Mouse (Mus musculus): ENCODE data around the gene Mrpl53.

The Mrpl53 gene

DNA sequence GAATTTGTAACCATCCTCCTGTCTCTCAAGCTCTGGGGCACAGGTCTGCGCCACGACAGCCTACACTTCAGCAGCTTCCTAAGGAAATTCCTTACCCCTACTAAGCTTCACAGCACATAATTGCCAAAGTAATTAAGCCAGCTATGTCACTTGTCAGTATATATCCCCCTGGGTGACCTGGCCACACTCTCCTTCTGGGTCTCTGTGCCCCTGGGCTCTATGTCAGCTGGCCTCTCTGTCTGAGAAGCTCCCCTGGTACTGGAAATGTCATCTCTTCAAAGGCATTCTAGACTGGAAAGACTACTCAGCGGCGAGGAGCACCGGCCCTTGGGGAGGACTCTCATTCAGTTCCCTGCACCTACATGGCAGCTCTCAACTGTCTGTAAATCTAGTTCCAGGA is 14.1 kb downstream of the Mrpl53 start:
- peak; percentile 49 for DNase-seq

DNA sequence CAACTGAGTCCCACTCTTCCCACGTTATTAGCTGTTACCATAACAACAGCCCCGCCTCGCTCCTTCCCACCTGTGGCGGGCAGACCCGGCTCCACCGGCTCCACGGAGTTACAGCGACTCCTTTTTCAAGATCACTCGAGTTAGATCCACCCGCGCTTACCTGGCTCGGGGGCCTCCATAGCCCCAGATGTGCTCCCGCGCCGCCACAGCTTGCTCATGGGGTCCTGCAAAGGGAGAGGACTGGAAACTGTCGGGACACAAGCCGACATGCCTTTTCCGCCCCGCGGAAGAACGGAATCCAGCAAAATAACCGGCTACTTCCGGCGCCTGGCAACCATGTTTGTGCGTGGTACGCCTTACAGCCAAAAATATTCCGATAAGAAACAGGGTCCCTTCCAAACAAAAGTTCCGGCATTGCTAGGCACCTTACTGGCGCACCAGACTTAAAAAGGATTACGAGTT is 16.0 kb downstream of the Mrpl53 start:
- DNase-seq, result peak; percentile 90

DNA sequence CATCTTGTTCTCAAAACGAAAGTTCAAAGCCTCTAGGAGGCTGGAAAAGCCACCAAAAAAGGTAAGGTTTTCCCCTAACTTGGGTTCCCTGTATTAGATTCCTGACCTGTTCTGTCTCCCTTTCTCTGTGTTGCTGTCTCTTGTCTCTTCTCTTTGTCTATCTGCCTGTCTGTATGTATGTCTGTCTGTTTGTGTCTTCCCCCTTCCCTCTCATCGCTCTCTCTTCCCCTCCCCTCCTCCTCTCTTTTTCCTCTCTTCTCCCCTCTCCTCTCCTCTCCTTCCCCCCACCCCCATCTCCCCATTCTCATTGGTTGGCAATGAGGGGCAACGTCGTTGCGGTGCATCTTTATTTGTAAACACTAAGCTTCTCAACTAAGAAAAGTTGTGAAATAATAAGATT is 16.5 kb downstream of the Mrpl53 start, which contains the start of gene Ino80b:
Gene Ino80b, minus strand, starts transcription at position 101 of the 400 bp plus-strand sequence.
- DNase-seq, result no peak

DNA sequence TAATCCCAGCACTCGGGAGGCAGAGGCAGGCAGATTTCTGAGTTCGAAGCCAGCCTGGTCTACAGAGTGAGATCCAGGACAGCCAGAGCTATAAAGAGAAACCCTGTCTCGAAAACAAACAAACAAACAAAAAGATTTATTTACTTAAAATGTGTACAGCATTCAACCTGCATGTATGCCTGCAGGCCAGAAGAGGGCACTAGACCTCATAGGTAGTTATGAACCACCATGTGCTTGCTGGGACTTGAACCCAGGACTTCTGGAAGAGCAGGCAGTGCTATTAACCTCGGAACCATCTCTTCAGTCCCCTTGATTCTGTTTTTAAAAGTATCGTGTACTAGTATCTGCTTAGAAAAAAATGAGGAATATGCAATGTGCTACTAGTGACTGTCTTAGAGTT is 18.6 kb downstream of the Mrpl53 start:
- no peak for DNase-seq

DNA sequence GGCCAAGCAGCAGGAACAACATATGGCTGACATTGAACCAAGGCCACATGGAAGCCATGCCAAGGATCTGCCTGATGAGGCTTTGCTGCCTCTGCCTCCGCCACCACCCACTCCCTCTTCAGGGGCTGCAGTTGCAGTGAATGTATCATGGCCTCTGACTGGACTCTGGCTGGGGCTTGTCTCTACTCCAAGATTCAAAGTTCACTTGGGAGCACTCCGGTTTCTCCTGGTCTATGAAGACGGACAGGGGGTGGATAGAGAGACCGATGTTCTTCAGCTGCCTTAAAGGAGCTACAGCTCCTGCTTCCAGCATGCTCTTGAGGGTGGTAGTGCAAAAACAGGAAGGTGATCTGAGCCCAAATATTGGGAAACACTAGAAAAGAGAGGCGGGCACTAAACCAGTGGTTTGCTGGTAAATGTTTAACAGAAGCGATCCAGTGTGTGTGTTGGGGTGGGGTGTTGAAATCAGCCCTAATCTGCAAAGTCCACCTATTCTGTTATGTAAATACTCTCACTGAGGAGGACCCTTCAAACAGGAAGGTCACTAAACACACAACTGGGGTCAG is 22.7 kb downstream of the Mrpl53 start:
- no peak for DNase-seq

DNA sequence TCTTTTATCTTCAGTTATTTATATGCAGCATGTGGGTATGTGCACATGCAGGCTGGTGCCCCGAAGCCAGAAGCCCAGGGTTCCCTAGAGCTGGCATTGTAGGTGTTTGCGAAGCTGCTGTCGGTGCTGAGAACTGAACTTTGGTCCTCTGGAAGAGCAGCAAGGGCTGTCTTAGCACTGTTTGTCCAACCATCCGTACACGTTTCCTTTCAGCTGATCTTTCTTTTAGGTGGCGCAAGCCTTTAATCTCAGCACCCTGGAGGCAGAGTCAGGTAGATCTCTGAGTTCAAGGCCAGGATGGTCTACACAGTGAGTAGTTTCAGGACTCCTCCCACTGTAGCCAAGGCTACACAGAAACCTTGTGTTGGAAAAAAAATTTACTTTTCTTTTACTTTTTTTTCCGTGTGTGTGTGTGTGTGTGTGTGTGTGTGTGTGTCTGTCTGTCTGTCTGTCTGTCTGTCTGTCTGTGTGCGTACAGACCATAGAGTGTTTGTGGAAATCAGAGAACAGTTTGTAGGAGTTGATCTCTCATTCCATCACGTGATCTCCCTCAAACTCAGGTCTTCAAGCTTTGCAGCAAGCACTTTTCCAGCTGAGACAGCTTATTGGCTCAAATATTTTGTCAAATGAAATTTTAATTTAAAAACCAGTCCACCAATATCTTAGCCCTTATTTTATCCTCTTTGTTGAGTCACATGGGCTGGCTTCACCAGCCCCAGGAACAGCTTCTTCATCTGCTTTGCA is 23.5 kb downstream of the Mrpl53 start:
- DNase-seq, result no peak

DNA sequence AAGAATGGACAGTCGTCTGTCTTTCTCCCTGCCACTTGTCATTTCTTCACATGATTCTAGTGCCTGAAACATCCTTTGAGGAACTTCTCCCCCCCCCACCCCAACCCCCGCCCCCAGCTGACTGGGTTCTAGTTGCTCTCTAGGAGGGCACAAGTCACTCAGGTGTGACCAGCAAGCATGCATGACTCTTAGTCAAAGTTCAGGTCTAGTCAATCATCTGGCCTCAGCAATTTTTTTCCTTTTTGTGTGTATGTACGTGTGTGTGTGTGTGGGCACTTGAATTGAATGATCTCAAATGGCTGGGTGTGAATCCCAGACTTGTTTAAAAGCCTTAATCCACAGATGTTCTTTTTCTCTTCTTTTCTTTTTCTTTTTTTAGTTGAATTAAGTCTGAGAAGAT is 25.4 kb downstream of the Mrpl53 start:
- no peak for DNase-seq

DNA sequence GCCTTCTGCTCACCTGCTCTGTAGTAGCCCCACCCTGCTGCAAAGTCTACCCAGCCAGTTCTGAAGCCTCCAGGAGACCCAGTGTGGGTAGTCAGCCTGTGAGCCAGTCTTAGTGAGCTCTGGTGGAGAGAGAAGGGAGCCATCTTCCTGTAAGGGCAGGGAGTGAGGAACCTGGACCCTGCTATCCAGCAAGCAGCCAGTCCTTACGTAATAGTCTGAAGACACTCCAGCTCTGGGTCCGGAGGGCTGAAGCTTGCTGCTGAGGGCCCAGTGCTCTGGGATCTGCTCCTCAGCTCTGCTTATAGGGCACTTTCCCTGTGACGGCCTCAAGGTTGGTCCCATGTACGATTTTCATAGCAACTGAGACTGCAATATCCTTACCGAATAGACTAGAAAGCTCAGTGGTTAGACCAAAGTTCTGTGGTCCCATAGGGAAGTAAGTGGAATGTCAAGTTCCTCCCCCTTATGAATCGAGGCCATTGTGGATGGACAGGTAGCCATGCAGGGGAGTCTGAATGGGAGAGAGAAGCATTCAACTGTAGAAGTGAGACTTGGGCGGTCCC is 26.2 kb downstream of the Mrpl53 start, which contains the start of gene Rtkn:
Gene Rtkn, plus strand, starts transcription at position 513 of the 563 bp plus-strand sequence.
- DNase-seq, result no peak

DNA sequence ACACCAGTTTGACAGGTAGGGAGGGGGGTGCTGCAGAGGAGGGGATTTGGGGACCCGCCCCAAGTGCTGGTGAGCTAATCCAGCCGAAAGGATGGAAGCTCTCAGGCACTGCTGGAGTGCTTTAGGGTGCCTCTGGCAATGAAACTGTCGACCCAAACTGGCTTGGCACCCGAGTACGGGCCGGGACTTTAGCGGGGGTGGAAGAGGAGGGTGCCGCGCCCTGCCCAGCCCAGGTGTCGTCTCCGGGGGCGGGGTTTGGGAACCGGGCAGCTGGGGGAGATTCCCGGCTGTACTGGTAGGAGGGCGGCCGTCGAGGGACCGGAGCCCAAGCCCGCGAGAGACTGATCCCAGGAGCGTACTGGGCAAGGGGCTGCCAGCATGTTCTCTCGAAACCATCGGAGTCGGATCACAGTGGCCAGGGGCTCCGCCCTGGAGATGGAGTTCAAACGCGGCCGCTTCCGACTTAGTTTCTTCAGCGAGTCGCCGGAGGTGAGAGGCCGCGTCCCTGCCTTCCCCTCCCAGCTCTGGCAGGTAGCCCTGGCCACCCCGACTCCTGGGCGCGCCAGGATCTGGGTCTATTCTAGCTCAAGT is 26.8 kb downstream of the Mrpl53 start:
- DNase-seq, result no peak

DNA sequence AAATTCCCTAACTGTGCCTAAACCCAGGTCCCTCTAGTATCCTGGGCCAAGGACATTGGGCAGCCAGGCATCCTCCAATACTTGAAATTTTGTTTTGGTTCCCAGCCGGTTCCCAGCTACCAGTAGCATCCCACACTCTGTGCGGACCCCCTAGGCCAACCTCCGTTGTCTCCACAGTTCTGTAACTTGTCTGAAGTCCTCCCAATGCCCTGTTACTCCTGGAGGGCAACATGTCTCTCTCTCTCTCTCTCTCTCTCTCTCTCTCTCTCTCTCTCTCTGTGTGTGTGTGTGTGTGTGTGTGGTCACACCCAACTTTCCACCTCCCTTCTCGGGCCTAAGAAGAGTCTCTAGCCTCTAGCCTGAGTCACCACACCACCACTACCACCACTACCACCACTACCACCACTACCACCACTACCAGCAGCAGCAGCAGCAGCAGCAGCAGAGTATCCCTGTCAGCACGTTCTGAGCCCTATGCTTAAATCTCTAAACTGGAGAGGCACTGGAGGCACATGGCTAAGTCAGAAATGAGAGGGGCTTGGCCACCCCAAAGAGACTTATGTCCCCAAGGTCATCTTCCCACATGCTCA is 27.5 kb downstream of the Mrpl53 start:
- DNase-seq, result no peak

DNA sequence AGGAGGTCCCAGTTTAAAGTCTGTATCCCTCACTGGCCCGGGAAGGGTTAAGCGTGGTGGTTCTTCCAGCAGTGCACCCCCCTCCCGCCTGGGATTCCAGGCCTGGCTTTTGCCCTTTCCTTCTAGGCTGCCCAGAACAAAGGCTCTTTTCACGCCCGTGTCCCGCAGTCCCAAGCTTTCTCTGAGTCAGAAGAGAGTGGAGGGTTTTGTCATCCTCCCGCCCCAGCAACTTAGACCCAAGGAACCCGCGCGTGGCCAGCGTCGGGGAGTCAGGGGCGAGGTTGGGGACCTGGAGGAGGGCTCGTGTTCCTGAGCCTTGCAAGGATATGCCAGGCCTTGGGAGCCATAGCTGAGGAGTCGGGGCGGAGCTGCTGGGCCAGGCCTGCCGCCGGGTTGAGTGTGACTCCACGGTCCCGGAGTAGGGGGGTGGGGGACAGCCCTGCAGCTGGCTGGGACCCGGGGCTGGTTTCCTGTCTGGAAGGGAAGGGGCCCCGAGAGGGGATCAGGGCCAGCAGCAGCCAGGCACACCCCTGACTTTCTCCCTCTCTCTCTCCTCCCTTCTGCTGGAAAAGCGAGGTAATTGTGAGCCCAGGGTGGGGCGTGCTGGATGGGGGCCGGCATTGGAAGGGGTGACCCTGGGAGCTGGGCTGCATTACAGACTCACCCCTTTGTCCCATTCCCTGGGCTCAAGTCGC is 28.2 kb downstream of the Mrpl53 start:
- DNase-seq, result no peak

DNA sequence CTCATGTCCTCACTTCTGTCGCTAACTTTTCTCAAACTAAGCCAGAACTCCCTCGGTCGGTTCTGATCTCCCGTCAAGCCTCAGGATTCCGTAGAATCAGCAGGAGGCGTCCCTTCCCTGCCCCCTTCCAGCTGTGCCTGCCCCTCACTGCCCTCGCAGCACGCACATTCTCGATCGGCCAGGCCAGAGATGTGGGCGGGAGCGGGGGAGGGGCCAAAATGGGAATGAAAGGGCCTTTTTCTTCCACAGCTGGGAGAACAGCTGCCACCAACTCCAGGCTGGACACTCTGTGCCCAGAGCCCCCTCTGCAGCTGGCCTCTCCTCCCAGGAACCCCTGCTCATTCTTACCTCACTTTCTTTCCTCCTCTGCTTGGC is 28.7 kb downstream of the Mrpl53 start:
- no peak for DNase-seq

DNA sequence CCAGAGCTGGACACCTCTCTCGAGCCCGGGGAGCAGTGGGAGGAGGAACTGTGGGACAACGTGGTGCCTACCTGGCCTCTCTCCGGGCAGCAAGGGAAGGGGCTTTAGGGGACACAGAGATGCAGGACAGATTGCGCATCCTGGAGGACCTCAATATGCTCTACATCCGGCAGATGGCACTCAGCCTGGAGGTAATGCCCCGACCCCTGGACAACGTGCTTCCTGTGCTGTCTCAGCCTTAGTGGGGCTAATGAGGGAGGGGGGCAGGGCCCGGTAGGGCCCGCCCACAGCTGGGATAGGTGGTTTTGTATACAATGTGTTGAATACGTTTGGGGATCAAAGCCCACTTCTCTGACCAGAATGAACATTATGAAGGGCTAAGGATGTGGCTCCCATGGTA is 29.2 kb downstream of the Mrpl53 start:
- DNase-seq, result no peak

DNA sequence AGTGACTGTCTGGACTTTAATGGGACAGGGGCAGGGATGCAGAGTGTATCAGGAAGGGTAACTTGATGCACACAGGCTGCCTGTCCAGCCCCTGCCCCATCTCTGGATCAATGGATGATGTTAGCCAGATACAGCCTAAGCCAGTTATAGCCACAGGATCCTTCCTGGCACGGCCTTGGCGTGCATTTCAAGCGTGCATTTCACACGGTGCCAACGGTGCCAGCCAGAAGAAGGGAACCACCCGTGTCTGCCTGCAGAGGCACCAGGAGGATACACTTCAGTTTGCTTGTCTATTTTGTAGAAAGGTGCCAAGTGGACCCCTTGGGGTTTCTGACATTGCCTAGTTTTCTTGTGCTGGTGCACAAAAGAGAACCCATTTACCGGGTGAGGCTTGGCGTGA is 31.2 kb downstream of the Mrpl53 start:
- DNase-seq, result no peak

DNA sequence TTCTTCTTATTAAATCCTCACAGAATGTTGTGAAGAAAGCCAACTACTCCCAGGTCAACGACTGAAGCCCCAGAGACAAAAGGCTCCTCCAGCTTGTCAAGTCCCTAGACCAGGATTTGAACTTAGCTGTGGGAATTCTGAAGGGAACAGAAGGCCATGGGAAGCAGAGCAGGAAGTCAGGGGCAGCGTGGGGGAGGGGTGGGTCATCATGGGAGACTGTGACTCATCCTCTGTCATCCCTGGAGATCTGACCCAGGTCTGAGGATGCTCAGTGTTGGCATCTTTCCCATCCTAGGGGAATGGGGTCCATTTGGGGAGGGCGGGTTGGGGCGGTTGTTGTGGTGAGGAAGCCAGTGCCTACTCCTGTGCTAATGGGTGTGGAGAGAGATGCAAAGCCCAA is 32.8 kb downstream of the Mrpl53 start:
- DNase-seq, result no peak

DNA sequence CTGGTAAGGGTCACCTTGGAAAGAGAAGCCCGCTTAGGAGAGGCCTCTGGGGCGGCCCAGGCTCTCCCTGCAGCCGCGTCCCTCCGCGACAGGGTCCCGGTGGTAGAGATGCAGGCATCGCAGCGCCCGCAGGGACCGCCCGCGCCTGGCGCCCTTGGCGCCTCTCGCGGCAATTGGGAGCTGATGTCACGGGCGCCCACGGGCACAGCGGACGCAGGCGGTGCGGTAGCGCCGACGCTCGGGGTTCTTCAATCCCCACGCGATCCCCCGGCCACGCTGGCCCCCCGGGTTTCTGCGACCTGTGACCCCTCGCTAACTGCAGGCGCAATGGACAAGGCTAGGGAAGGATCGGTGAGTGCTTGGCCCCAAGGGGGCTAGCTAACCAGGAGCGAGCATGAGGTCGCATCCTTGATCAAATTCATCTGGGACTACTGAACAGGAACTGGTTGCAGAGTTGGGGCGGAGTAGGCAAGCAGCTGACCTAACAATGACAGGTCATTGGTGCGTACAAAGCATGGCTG is 33.4 kb downstream of the Mrpl53 start:
- no peak for DNase-seq

DNA sequence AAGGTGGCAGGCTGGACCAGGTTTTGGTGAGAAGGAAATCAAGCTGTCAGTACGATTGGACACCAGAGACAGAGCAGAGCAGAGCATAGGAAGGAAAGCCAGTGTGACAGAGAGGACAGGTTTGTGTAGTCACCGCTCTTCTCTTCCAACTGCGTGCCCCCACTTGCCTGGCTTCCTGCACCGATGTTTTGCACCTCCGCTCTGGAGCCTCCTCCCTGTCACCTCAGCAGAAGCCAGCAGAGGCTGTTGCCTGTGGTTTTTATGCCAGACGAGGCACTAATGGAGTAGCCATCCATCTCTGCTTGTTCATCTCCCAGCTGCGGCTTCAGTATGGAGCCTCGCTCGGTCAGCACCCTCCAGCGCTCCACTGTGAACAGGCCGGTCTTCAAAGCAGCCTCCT is 34.0 kb downstream of the Mrpl53 start:
- DNase-seq, result no peak

DNA sequence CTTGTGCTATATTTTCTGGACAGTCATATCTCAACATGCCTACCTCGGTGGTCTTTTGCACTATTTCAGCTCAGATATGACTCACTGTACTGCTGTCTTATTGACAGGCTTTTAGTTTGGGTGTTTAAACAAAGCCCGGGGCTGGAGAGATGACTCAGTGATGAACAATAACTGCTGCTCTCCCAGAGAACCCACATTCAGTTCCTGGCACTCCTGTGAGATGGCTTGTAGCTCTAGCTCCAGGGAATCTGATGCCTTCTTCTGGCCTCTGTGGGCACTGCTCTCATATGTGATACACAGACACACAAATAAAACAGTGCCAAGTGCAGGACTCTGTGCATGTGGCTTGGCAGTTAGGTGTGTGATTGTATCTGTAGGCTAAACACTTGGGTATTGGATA is 36.4 kb downstream of the Mrpl53 start:
- DNase-seq, result no peak

DNA sequence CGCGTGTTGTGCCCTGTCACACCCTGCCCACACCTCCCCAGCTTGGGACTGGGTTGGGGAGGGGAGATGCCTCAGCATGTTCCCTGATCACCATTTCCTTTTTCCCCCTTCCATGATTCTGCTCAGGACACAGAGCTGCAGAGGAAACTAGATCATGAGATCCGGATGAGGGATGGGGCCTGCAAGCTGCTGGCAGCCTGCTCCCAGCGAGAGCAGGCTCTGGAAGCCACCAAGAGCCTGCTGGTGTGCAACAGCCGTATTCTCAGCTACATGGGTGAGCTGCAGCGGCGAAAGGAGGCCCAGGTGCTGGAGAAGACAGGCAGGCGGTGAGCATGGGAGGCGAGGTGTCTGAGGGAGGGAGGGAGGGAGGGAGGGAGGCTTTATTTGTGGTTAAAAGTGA is 37.0 kb downstream of the Mrpl53 start:
- DNase-seq, result no peak

DNA sequence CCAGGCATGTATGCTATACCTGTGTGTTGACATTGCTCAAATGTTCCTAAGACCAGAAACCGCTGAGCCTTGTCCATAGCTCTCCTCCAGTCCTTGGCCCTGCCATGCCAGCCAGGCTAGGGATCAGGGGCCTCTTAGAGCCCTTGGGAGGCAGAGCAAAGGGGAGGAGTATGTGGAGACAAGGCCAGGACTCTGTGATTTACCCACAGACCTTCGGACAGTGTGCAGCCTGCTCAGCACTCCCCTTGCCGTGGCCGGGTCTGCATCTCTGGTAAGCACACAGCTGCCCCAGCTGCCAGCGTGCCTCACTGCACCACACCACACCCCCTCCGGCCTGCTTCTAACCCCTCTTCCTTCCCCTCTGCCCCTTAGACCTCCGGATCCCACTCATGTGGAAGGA is 38.4 kb downstream of the Mrpl53 start:
- DNase-seq, result no peak

DNA sequence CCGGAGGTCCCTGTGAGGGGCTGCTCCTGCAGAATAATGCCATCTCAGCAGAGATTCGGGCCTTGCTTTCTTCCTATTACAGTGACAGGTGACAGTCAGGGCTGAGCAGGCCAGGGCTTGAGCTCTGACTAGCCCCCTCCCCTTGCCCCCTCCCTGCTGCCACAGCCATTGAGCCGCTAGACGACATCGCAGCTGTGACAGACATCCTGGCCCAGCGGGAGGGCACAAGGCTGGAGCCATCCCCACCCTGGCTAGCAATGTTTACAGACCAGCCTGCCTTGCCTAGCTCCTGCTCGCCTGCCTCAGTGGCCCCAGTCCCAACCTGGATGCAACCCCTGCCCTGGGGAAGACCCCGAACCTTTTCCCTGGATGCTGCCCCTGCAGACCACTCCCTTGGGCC is 42.9 kb downstream of the Mrpl53 start:
- no peak for DNase-seq

DNA sequence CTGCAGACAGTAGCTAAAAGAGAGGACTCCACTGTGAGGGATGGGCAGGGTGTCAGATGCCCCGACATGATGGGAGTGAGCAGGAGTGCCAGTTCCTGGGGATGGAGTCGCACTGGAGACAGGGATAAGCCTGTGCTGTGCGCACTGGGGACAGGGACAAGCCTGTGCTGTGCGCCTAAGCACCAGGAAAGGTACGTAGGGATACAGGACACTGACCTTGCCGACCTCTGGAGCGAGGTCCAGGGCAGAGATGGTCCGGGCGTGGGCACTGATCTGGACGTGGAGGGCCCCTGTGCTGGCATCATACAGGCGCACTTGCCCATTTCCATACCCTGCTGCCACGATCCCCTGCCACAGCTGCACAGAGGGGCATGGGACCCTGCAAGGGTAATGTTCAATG is 44.2 kb downstream of the Mrpl53 start:
- DNase-seq, result no peak

DNA sequence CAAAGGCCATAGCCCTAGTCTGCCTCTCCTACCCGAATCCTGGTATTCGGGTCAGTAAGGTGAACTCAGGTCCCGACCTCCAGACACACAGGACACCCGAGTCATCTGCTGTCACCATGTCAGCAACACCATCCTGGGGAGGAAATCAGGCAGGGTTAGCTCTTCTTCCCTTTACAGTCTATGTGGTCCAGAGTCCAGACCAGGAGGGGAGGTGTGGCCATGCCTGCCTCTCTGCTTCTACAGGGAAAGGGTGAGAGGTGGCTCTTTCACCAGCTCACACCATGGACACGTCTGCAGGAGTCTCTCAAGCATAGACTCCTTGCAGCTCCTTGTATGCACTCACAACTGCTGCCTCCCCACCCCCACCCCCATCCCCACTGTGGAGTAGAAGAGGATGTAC is 44.6 kb downstream of the Mrpl53 start:
- DNase-seq, result no peak
